Mouse (Mus musculus) kidney, adult 2 months (tissue): Measurements from ENCODE around the gene Scarb2. TPM values are rescaled to one million over a fixed set of nuclear protein-coding genes. Genes with fewer than 3 reads are reported as not detected.
A peak's percentile ranks its signal among the peaks of the same experiment; 100 is the strongest.

Source experiments
- DNase-seq: peaks from one replicate; pipeline ENCODE4 v3.0.0; 2021
- H3K27ac ChIP-seq: fragments of 200-500 bp; 2 replicates; pipeline ENCODE4 v1.5.1; 2012; ENCODE audit warnings: low read depth, low read length, control low read depth, inconsistent platforms; ENCODE audit not compliant: insufficient read depth
- H3K27me3 ChIP-seq: fragments of 200-500 bp; replicated peaks from 2 replicates; pipeline ENCODE4 v1.6.1; 2012; ENCODE audit warnings: mild to moderate bottlenecking, moderate library complexity, low read length, inconsistent platforms; ENCODE audit not compliant: control insufficient read depth, insufficient read depth
- H3K36me3 ChIP-seq: fragments of 200-500 bp; 2 replicates; pipeline ENCODE4 v1.6.1; 2012; ENCODE audit warnings: mild to moderate bottlenecking, moderate library complexity, low read length, inconsistent platforms; ENCODE audit not compliant: control insufficient read depth, insufficient read depth
- H3K4me1 ChIP-seq: fragments of 200-500 bp; 2 replicates; pipeline ENCODE4 v1.6.1; 2011; ENCODE audit warnings: low read length; ENCODE audit not compliant: control insufficient read depth, insufficient read depth
- H3K4me3 ChIP-seq: fragments of 200-500 bp; 2 replicates; pipeline ENCODE4 v1.5.1; 2011; ENCODE audit warnings: mild to moderate bottlenecking, low read depth, low read length, control low read depth; ENCODE audit not compliant: insufficient read depth
- CTCF ChIP-seq: fragments of 200-500 bp; conservative IDR thresholded peaks from 2 replicates; pipeline ENCODE4 v1.5.1; 2011; ENCODE audit warnings: low read depth, mild to moderate bottlenecking, control low read depth, low read length, moderate library complexity, mixed read lengths; ENCODE audit not compliant: insufficient read depth, insufficient read length
- POLR2A ChIP-seq: fragments of 200-500 bp; IDR thresholded peaks from one replicate; pipeline ENCODE4 v1.6.1; 2011; ENCODE audit warnings: low read depth, low read length, control low read depth
- WGBS: fragments of 180-500 bp; shearing (Covaris S2); methylation state at CpG from one replicate; pipeline ENCODE4 v1.1.7; 2018; 5-methylcytosine and 5-hydroxymethylcytosine counted together
- polyA plus RNA-seq: library from polyadenylated mRNA; depleted of rRNA; stranded (reverse); fragments of >200 nt; gene quantifications from 2 replicates; pipeline ENCODE4 v1.2.3, GENCODE M21; 2012

The Scarb2 gene
- polyA plus RNA-seq, 1 experiment, result 19.9 TPM

DNA sequence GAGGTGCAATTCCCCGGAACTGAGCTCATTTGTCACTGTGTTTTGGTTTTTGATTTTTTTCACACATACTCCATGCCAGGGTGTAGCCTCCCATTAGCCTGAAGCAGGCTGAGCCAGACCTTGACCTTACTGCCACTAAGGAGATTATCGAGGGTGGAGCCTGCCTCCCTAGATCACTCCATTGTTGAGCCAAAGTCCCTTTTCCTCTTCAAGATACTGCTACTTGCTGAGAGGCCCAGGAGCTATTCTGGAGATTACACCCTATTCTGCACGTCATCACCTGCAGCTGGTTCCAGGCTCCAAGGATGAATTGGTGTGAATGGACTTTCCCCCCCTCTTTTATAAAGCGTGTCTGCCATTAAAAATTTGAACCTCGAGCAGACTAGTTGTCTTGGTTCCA lies 5.4 kb upstream of the Scarb2 start:
- no peak for DNase-seq
- Histone ChIP-seq H3K36me3 (no peaks in the 10 kb centered on the region), H3K27me3 (no peaks in the 10 kb centered on the region), H3K4me1 (no peaks in the 10 kb centered on the region), H3K27ac (no peak overlapping the region), H3K4me3 (no peak overlapping the region)
- WGBS, result 92% methylated on average over 5 of the region's 5 CpGs
- TF ChIP-seq POLR2A, result no peak
- no peak for TF ChIP-seq CTCF

DNA sequence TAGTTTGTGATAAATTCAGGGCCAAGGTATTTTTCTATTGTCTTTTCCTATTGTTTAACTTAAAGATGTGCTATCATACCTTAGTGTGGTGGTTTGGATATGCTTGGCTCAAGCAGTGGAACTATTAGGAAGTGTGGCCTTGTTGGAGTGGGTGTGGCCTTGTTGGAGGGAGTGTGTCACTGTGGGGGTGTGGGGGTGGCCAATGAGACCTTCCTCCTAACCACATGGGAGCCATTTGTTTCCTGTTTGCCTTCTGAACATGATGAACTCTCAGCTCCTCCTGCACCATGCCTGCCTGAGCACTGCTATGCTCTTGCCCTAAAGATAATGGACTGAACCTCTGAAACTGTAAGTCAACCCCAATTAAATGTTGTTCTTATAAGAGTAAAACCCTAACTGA lies 4.6 kb upstream of the Scarb2 start:
- DNase-seq, result no peak
- H3K4me1 ChIP-seq, result peaks cover 1% of the 10 kb centered on the region; the same call in 1 of the 2 replicates

DNA sequence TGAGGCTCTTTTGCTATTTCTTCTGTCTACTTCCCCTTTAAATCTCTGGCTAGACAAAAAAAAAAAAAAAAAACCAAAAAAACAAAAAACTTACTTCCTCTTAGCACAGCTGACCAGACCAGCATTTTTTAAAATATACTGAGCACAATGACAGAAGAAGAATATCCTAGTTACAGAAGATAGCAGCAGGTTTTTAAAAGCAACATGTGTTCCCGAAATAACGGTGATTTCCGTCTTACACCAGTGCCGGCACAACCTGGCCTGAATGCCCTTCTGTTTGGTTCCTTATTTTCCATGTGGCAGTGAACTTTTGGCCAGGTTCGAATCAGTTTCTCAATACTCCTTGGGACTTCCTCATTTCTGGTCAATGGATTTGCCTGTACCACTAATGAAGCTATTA lies 2.2 kb upstream of the Scarb2 start:
- WGBS, result 69% methylated on average over 5 of the region's 5 CpGs
- H3K4me3 ChIP-seq, result no peak overlapping the region
- no peaks in the 10 kb centered on the region for H3K27me3 ChIP-seq
- no peak for TF ChIP-seq POLR2A
- TF ChIP-seq CTCF, result no peak
- no peak overlapping the region for H3K27ac ChIP-seq
- peaks cover 6% of the 10 kb centered on the region; the same call in 1 of the 2 replicates for H3K4me1 ChIP-seq
- H3K36me3 ChIP-seq, result no peaks in the 10 kb centered on the region
- no peak for DNase-seq

More for the DNA sequence above, 4.6 kb upstream of the Scarb2 start:
- no peak overlapping the region for H3K4me3 ChIP-seq
- no peaks in the 10 kb centered on the region for H3K27me3 ChIP-seq
- TF ChIP-seq POLR2A, result no peak
- TF ChIP-seq CTCF, result no peak
- H3K36me3 ChIP-seq, result no peaks in the 10 kb centered on the region
- no peak overlapping the region for H3K27ac ChIP-seq

DNA sequence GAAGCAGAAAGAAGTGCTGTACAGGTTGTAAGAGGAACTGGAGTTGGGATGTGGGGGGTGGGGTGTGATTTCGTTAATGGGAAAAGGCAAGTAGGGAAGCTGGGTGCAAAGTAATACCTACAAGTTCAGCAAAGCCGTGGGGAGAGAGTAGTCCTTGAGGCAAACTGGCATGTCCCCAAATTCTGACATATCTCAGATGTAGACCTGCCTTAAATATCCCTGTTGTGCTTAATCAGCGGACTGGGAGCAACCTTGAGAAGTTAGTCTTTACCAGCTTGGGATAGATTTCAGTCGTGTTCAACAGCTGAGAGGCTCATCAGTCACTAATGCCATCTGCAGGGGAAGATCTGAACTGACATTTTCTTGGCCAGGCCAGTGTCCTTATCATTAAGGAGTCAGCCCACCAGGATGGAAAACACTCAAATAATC lies 318 bp downstream of the Scarb2 start:
- 20% methylated on average over 4 of the region's 4 CpGs for WGBS
- peak; percentile 64 for DNase-seq
- TF ChIP-seq CTCF (peak; percentile 45), POLR2A (no peak)
- Histone ChIP-seq H3K36me3 (no peaks in the 10 kb centered on the region), H3K4me3 (no peak overlapping the region), H3K27me3 (no peaks in the 10 kb centered on the region), H3K4me1 (peaks cover 6% of the 10 kb centered on the region; the same call in 1 of the 2 replicates), H3K27ac (no peak overlapping the region)

DNA sequence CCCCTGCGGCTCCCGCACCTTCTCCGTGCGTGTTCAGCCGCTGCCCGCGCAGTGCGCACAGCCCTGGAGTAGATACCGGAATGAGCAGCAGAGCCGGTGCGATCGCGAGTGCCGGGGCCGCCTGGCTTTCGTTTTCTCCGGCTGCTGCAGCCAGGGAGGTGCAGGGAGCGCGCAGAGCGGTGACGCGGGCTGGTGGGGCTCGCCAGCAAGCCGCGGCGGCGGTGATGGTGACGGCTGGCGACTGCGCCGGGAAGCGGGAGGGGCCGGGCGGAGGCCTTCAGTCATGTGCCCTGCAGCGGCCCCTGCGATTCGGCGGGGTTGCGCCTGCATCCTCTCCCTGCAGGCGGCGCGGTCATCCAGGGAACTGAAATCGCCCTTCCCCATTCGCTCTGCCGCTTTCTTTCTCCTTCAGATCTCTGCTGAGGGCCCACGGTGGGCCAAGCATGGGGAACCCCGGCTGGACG lies 1.2 kb downstream of the Scarb2 start:
- Histone ChIP-seq H3K4me3 (peak overlapping the region; percentile 64), H3K27me3 (no peaks in the 10 kb centered on the region), H3K27ac (peak overlapping the region; percentile 77), H3K36me3 (no peaks in the 10 kb centered on the region), H3K4me1 (peaks cover 6% of the 10 kb centered on the region; the same call in 1 of the 2 replicates)
- TF ChIP-seq POLR2A (peak; percentile 22), CTCF (peak; percentile 74)
- WGBS, result under 1% methylated on average over 48 of the region's 48 CpGs
- DNase-seq, result peak; percentile 97

DNA sequence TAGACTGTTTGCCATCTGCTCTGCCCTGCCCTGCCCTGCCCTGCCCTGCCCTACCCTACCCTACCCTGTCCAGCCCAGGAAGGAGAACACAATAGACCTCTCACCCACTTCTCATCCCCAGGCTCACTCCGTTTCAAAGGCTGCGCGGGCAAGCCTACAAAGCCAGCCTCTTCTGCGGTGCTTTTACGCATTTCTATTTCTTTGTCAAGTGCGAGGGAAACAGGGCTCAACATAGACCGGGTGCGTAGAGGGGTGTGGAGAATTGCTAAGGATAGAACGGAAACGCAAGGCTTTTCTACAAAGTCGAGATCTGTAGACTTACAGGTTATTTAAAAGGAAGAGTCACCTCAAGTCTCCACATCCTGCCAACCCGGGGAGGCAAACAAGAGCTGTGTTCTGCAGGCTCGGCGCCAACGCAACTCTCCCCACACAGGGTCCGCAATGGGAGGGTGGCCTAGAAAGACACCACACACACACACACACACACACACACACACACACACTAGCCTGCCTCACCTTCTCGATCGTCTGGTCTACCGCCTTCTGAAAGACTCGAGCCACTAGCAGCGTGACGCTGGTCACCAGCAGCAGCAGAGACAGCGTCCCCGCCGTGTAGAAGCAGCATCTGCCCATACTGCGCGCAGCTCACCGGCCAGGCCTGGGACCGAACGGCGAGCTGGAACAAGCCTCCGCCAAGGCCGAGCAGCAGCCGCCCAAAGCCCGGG lies 1.8 kb downstream of the Scarb2 start:
- DNase-seq, result peak; percentile 47
- under 1% methylated on average over 35 of the region's 35 CpGs for WGBS
- Histone ChIP-seq H3K27ac (peak overlapping the region; percentile 77), H3K27me3 (no peaks in the 10 kb centered on the region), H3K36me3 (no peaks in the 10 kb centered on the region), H3K4me1 (peaks cover 6% of the 10 kb centered on the region; the same call in 1 of the 2 replicates), H3K4me3 (peak overlapping the region; percentile 64)
- TF ChIP-seq CTCF, result no peak
- no peak for TF ChIP-seq POLR2A

DNA sequence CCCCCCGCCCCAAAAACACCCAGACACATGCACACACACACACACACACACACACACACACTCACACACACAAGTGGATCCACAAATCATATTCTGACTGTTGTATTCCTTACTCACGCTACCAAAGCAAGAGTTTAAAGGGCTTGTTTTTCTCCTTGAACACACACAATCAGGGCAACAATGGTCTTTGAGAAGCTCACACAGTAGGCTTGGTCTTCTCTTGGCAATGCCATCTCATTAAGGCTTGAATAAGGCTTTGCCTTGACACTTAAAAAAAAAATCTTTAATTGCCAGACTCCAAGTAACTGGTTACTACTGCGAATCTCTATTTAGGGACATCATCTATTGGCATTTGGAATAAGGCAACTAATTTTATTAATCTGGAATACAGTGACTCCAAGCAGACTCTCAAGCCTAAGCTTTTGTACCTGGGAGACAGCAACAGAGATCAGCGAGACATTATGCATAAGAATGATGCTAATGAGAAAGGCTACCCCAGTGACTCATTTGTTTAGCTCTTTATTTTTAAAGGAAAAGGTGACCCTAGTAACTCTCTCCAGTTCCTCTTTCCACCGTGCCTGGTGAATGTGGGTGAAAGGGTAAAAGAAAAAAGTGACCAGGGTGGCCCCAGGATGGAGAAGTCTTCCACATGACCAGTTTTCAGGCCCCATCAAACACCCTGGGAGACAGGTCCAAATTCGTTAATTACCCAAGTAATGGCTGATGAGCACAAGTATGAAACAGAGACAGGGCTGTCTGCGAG lies 2.6 kb downstream of the Scarb2 start:
- peak overlapping the region; percentile 77 for H3K27ac ChIP-seq
- peak overlapping the region; percentile 64 for H3K4me3 ChIP-seq
- DNase-seq, result no peak
- TF ChIP-seq CTCF (no peak), POLR2A (no peak)
- 42% methylated on average over 7 of the region's 7 CpGs for WGBS
- no peaks in the 10 kb centered on the region for H3K27me3 ChIP-seq
- H3K4me1 ChIP-seq, result peaks cover 9% of the 10 kb centered on the region; the same call in 1 of the 2 replicates
- H3K36me3 ChIP-seq, result no peaks in the 10 kb centered on the region
